ENCODE assay signal across 8 mouse cellular contexts in the genomic region with DNA sequence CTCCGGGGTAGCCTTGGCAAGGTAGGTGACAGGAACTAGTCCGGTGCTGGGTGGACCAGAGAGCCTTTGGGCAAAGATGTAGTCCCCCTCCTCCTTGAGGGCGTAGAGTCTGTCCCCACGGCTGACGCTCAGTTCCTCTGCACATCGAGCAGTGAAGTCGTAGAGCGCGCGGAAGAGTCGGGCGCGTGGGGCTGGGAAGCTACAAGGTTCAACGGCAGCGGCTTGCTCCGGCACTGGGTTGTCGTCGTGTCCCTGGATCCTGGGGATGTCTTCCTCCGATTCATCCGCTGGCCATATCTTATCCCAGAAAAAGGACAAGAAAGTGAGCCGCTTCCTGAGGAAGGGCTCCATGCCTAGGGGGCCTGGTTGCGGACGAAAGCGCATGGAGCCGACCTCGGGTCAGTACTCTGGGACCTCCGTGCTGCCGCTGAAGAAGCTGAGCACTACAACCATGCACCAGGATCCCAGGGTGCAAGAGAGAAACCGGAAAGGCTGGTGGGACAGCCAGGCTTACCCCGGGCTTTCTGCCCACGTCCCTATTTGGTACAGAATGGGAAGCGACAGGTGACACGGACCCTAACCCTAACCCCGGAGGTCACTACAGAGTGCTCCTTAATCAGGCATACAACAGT. TPM values are rescaled to one million over a fixed set of nuclear protein-coding genes. Genes with fewer than 3 reads are reported as not detected.
A peak's percentile ranks its signal among the peaks of the same experiment; 100 is the strongest.
DNase-seq lines count a peak whose midpoint lies in the region; ATAC-seq and TF ChIP-seq lines count a peak whose summit lies in the region.

No protein-coding gene starts in this region.

- peaks cover 35% of the 10 kb centered on the region for H3K27me3 ChIP-seq in lung, embryonic 14.5 days (ENCODE audit: insufficient read depth, low read length)
- peaks cover 47% of the 10 kb centered on the region for H3K27me3 ChIP-seq in embryonic facial prominence, embryonic 13.5 days
- H3K27me3 ChIP-seq in intestine, embryonic 15.5 days (replicated peaks), result peaks cover 38% of the 10 kb centered on the region
- peaks cover 65% of the 10 kb centered on the region for H3K27me3 ChIP-seq in midbrain, embryonic 10.5 days (ENCODE audit: low read depth, poor library complexity, severe bottlenecking)

- H3K9me3 ChIP-seq in lung, embryonic 14.5 days (ENCODE audit: low read depth, low read length), result no peaks in the 10 kb centered on the region
- H3K9me3 ChIP-seq in embryonic facial prominence, embryonic 13.5 days, result no peaks in the 10 kb centered on the region
- no peaks in the 10 kb centered on the region for H3K9me3 ChIP-seq in intestine, embryonic 15.5 days
- no peaks in the 10 kb centered on the region for H3K9me3 ChIP-seq in midbrain, embryonic 10.5 days (replicated peaks)

- peak overlapping the region; percentile 22 for H3K9ac ChIP-seq in lung, embryonic 14.5 days
- 0 out of 2 replicates have a peak overlapping the region, but pooled peaks have one; percentile 32 for H3K9ac ChIP-seq in embryonic facial prominence, embryonic 13.5 days
- peak overlapping the region; percentile 14; the same call in 1 of the 2 replicates for H3K9ac ChIP-seq in intestine, embryonic 15.5 days

- no peak for TF ChIP-seq CTCF in lung, embryonic 14.5 days (IDR thresholded peaks at IDR 0.05; ENCODE audit: low read depth)

- DNase-seq in lung, embryonic 14.5 days, result no peak
- DNase-seq in lung, adult 18-20 months, result no peak
- peak; percentile 34 for DNase-seq in midbrain, embryonic 10.5 days (ENCODE audit: low spot score)
- DNase-seq in adipocyte (ENCODE audit: low spot score), result no peak
- no peak for DNase-seq in urinary bladder, postnatal 36 days (ENCODE audit: low spot score in 2 of 2)
- no peak for DNase-seq in gastrocnemius, adult 8-10 months (ENCODE audit: low spot score in 2 of 2)

- H3K27ac ChIP-seq in lung, embryonic 14.5 days (ENCODE audit: low read depth), result no peak overlapping the region
- no peak overlapping the region for H3K27ac ChIP-seq in embryonic facial prominence, embryonic 13.5 days
- no peak overlapping the region for H3K27ac ChIP-seq in intestine, embryonic 15.5 days
- H3K27ac ChIP-seq in midbrain, embryonic 10.5 days (replicated peaks), result no peak overlapping the region

- peak overlapping the region; percentile 62 for H3K4me2 ChIP-seq in lung, embryonic 14.5 days
- peak overlapping the region; percentile 58 for H3K4me2 ChIP-seq in embryonic facial prominence, embryonic 13.5 days
- H3K4me2 ChIP-seq in intestine, embryonic 15.5 days (replicated peaks), result peak overlapping the region; percentile 57

- ATAC-seq in lung, embryonic 14.5 days (ENCODE audit: insufficient read depth), result peak; percentile 60
- ATAC-seq in embryonic facial prominence, embryonic 13.5 days (ENCODE audit: insufficient number of reproducible peaks, insufficient read depth, low FRiP score, low TSS enrichment, low read depth), result no peak
- peak; percentile 70 for ATAC-seq in intestine, embryonic 15.5 days

- no peaks in the 10 kb centered on the region for H3K36me3 ChIP-seq in lung, embryonic 14.5 days (ENCODE audit: insufficient read depth)
- H3K36me3 ChIP-seq in embryonic facial prominence, embryonic 13.5 days, result no peaks in the 10 kb centered on the region
- no peaks in the 10 kb centered on the region for H3K36me3 ChIP-seq in intestine, embryonic 15.5 days
- H3K36me3 ChIP-seq in midbrain, embryonic 10.5 days, result no peaks in the 10 kb centered on the region

- 4% methylated on average over 34 of the region's 34 CpGs for WGBS in lung, embryonic 14.5 days
- 2% methylated on average over 34 of the region's 34 CpGs for WGBS in embryonic facial prominence, embryonic 13.5 days
- whole genome bisulfite sequencing in intestine, embryonic 15.5 days, result 4% methylated on average over 34 of the region's 34 CpGs
- WGBS in midbrain, embryonic 10.5 days, result 3% methylated on average over 34 of the region's 34 CpGs

- H3K4me1 ChIP-seq in lung, embryonic 14.5 days (ENCODE audit: insufficient read depth), result no peaks in the 10 kb centered on the region
- peaks cover 12% of the 10 kb centered on the region for H3K4me1 ChIP-seq in embryonic facial prominence, embryonic 13.5 days
- 0 out of 2 replicates have a peak, but pooled peaks cover 8% of the 10 kb centered on the region for H3K4me1 ChIP-seq in intestine, embryonic 15.5 days (replicated peaks)
- peaks cover 18% of the 10 kb centered on the region for H3K4me1 ChIP-seq in midbrain, embryonic 10.5 days

- H3K4me3 ChIP-seq in lung, embryonic 14.5 days (ENCODE audit: low read depth, low read length), result peak overlapping the region; percentile 33
- peak overlapping the region; percentile 33 for H3K4me3 ChIP-seq in embryonic facial prominence, embryonic 13.5 days
- H3K4me3 ChIP-seq in intestine, embryonic 15.5 days (replicated peaks), result peak overlapping the region; percentile 22
- peak overlapping the region; percentile 48 for H3K4me3 ChIP-seq in midbrain, embryonic 10.5 days

RNA-seq across cellular contexts. Expression of a gene that starts 0.5 kb away (rescaled TPM):
- 0.16 and 0.22 TPM in 2 replicates for polyA plus RNA-seq in lung, embryonic 14.5 days (2014; fragmentation: Nextera tagmentation; extraction: Ambion mirVana)
- 0.14 TPM in 1 of 2 replicates, not detected in the other for polyA plus RNA-seq in embryonic facial prominence, embryonic 13.5 days (2015; fragmentation: Nextera tagmentation; extraction: Ambion mirVana)
- 0.05 TPM in 1 of 2 replicates, not detected in the other for polyA plus RNA-seq in intestine, embryonic 15.5 days (2015; fragmentation: Nextera tagmentation; extraction: Ambion mirVana)
- 0.10 and 0.20 TPM in 2 replicates for polyA plus RNA-seq in midbrain, embryonic 10.5 days (2016; fragmentation: Nextera tagmentation; extraction: Ambion mirVana)
- under 1 TPM in 2 of 4 experiments, not detected in 2; 0.22 to 0.24 TPM for total RNA-seq in gastrocnemius, adult 8-10 months (2022)

RNA-seq across cellular contexts. Expression of a gene that starts 7.3 kb away (rescaled TPM):
- 0.21 and 0.27 TPM in 2 replicates for polyA plus RNA-seq in lung, embryonic 14.5 days (2014; fragmentation: Nextera tagmentation; extraction: Ambion mirVana)
- polyA plus RNA-seq in embryonic facial prominence, embryonic 13.5 days (2015; fragmentation: Nextera tagmentation; extraction: Ambion mirVana), result not detected in 2 replicates
- polyA plus RNA-seq in intestine, embryonic 15.5 days (2015; fragmentation: Nextera tagmentation; extraction: Ambion mirVana), result not detected in 2 replicates
- polyA plus RNA-seq in midbrain, embryonic 10.5 days (2016; fragmentation: Nextera tagmentation; extraction: Ambion mirVana), result 0.10 and 0.15 TPM in 2 replicates
- total RNA-seq in gastrocnemius, adult 8-10 months (2022), result not detected

RNA-seq across cellular contexts. Expression of a gene that starts 9.9 kb away (rescaled TPM):
- polyA plus RNA-seq in lung, embryonic 14.5 days (2014; fragmentation: Nextera tagmentation; extraction: Ambion mirVana), result 0.12 TPM in 1 of 2 replicates, not detected in the other
- polyA plus RNA-seq in embryonic facial prominence, embryonic 13.5 days (2015; fragmentation: Nextera tagmentation; extraction: Ambion mirVana), result 0.07 TPM in 1 of 2 replicates, not detected in the other
- polyA plus RNA-seq in intestine, embryonic 15.5 days (2015; fragmentation: Nextera tagmentation; extraction: Ambion mirVana), result 0.14 and 0.21 TPM in 2 replicates
- polyA plus RNA-seq in midbrain, embryonic 10.5 days (2016; fragmentation: Nextera tagmentation; extraction: Ambion mirVana), result 0.07 TPM in 1 of 2 replicates, not detected in the other
- not detected for total RNA-seq in gastrocnemius, adult 8-10 months (2022)

RNA-seq across cellular contexts. Expression of a gene that starts 25.5 kb away (rescaled TPM):
- 333 and 364 TPM in 2 replicates for polyA plus RNA-seq in lung, embryonic 14.5 days (2014; fragmentation: Nextera tagmentation; extraction: Ambion mirVana)
- polyA plus RNA-seq in embryonic facial prominence, embryonic 13.5 days (2015; fragmentation: Nextera tagmentation; extraction: Ambion mirVana), result 327 and 423 TPM in 2 replicates
- 264 and 275 TPM in 2 replicates for polyA plus RNA-seq in intestine, embryonic 15.5 days (2015; fragmentation: Nextera tagmentation; extraction: Ambion mirVana)
- 375 and 418 TPM in 2 replicates for polyA plus RNA-seq in midbrain, embryonic 10.5 days (2016; fragmentation: Nextera tagmentation; extraction: Ambion mirVana)
- 10 to 100 TPM; 38.4 to 43.8 (median 40.1) TPM for total RNA-seq in gastrocnemius, adult 8-10 months (2022)

RNA-seq across cellular contexts. Expression of a gene that starts 29.3 kb away (rescaled TPM):
- 2.5 and 3.0 TPM in 2 replicates for polyA plus RNA-seq in lung, embryonic 14.5 days (2014; fragmentation: Nextera tagmentation; extraction: Ambion mirVana)
- 0.51 and 0.78 TPM in 2 replicates for polyA plus RNA-seq in embryonic facial prominence, embryonic 13.5 days (2015; fragmentation: Nextera tagmentation; extraction: Ambion mirVana)
- 2.2 and 2.8 TPM in 2 replicates for polyA plus RNA-seq in intestine, embryonic 15.5 days (2015; fragmentation: Nextera tagmentation; extraction: Ambion mirVana)
- 0.62 and 0.78 TPM in 2 replicates for polyA plus RNA-seq in midbrain, embryonic 10.5 days (2016; fragmentation: Nextera tagmentation; extraction: Ambion mirVana)
- 1 to 10 TPM; 1.4 to 1.8 (median 1.6) TPM for total RNA-seq in gastrocnemius, adult 8-10 months (2022)
